Comparison of ENCODE assay signal across 29 mouse cellular contexts in genomic region chr14:22101961-22102805, GRCm38 (mm10).
A peak's percentile ranks its signal among the peaks of the same experiment; 100 is the strongest.
DNase-seq lines count a peak whose midpoint lies in the region; ATAC-seq and TF ChIP-seq lines count a peak whose summit lies in the region.
"Had no signal": no experiment of that assay in that cellular context is flagged by ENCODE, and none has a peak within 500 bp of the region (broad histone marks: within the 10 kb centered on the region; RNA-seq: fewer than 3 reads in every experiment).

No protein-coding gene starts in this region.

- no peak for ATAC-seq in embryonic facial prominence, embryonic 14.5 days (ENCODE audit: low read depth)
- ATAC-seq in heart, embryonic 12.5 days (ENCODE audit: insufficient number of reproducible peaks, low FRiP score): no peak
- no peak for ATAC-seq in forebrain, embryonic 15.5 days (replicated peaks)

- no peaks in the 10 kb centered on the region for H3K9me3 ChIP-seq in embryonic facial prominence, embryonic 14.5 days (ENCODE audit: control insufficient read depth, low read length)
- H3K9me3 ChIP-seq in embryonic facial prominence, embryonic 10.5 days: 0 out of 2 replicates have a peak, but pooled peaks cover 4% of the 10 kb centered on the region
- H3K9me3 ChIP-seq in heart, embryonic 12.5 days (replicated peaks): no peaks in the 10 kb centered on the region
- H3K9me3 ChIP-seq in MEL (replicated peaks; ENCODE audit: insufficient read depth, low read length): no peaks in the 10 kb centered on the region
- H3K9me3 ChIP-seq in forebrain, embryonic 15.5 days: no peaks in the 10 kb centered on the region
- H3K9me3 ChIP-seq: embryonic facial prominence, embryonic 12.5 days; heart, embryonic 15.5 days; limb, embryonic 10.5 days; limb, embryonic 15.5 days; liver, embryonic 15.5 days; lung, embryonic 15.5 days; neural tube, embryonic 15.5 days had no signal

- H3K36me3 ChIP-seq in embryonic facial prominence, embryonic 14.5 days (ENCODE audit: control insufficient read depth, insufficient read depth, low read length): no peaks in the 10 kb centered on the region
- no peaks in the 10 kb centered on the region for H3K36me3 ChIP-seq in embryonic facial prominence, embryonic 10.5 days (replicated peaks)
- H3K36me3 ChIP-seq in heart, embryonic 12.5 days: no peaks in the 10 kb centered on the region
- peaks cover 0 to 9% of the 10 kb centered on the region in 2 experiments; a peak in 2 of 4 replicates for H3K36me3 ChIP-seq in MEL (ENCODE audit: control insufficient read depth in 1 of 2, insufficient read depth in 2 of 2, low read length in 2 of 2)
- no peaks in the 10 kb centered on the region for H3K36me3 ChIP-seq in forebrain, embryonic 15.5 days
- H3K36me3 ChIP-seq: embryonic facial prominence, embryonic 12.5 days; heart, embryonic 15.5 days; limb, embryonic 10.5 days; limb, embryonic 15.5 days; liver, embryonic 15.5 days; lung, embryonic 15.5 days; neural tube, embryonic 15.5 days had no signal

- no peaks in the 10 kb centered on the region for H3K79me2 ChIP-seq in MEL (ENCODE audit: control insufficient read depth, insufficient read depth, low read length, poor library complexity)

- H3K4me1 ChIP-seq in embryonic facial prominence, embryonic 14.5 days (ENCODE audit: control insufficient read depth, insufficient read depth, low read length): no peaks in the 10 kb centered on the region
- 0 out of 2 replicates have a peak, but pooled peaks cover 5% of the 10 kb centered on the region for H3K4me1 ChIP-seq in embryonic facial prominence, embryonic 10.5 days
- peaks cover 6% of the 10 kb centered on the region for H3K4me1 ChIP-seq in heart, embryonic 12.5 days (replicated peaks)
- peaks cover 3 to 14% of the 10 kb centered on the region in 2 experiments for H3K4me1 ChIP-seq in MEL (ENCODE audit: control insufficient read depth in 1 of 2, insufficient read depth in 2 of 2, low read length in 2 of 2)
- H3K4me1 ChIP-seq in forebrain, embryonic 15.5 days: no peaks in the 10 kb centered on the region
- H3K4me1 ChIP-seq: embryonic facial prominence, embryonic 12.5 days; heart, embryonic 15.5 days; limb, embryonic 15.5 days; liver, embryonic 15.5 days; lung, embryonic 15.5 days; neural tube, embryonic 15.5 days had no signal

- no peak overlapping the region for H3K4me3 ChIP-seq in embryonic facial prominence, embryonic 14.5 days (ENCODE audit: low read depth, low read length)
- no peak overlapping the region for H3K4me3 ChIP-seq in embryonic facial prominence, embryonic 10.5 days
- no peak overlapping the region for H3K4me3 ChIP-seq in heart, embryonic 12.5 days
- no peak overlapping the region for H3K4me3 ChIP-seq in MEL (ENCODE audit: control insufficient read depth in 1 of 2, insufficient read depth in 1 of 2, low read depth in 2 of 2, low read length in 2 of 2)
- H3K4me3 ChIP-seq in forebrain, embryonic 15.5 days: no peak overlapping the region
- H3K4me3 ChIP-seq: embryonic facial prominence, embryonic 12.5 days; heart, embryonic 15.5 days; limb, embryonic 10.5 days; limb, embryonic 15.5 days; liver, embryonic 15.5 days; lung, embryonic 15.5 days; neural tube, embryonic 15.5 days had no signal

- no peak for TF ChIP-seq POLR2A in MEL (IDR thresholded peaks at IDR 0.05; ENCODE audit: control insufficient read depth in 1 of 2, insufficient read depth in 1 of 2, low read depth in 1 of 2, low read length in 2 of 2, poor library complexity in 1 of 2)

- DNase-seq in embryonic facial prominence, embryonic 14.5 days (ENCODE audit: low spot score): peak; percentile 39
- no peak for DNase-seq in embryonic facial prominence, embryonic 10.5 days (ENCODE audit: low spot score)
- peak; percentile 55 for DNase-seq in heart, adult 8-10 months (ENCODE audit: low spot score)
- peak; percentile 13 for DNase-seq in MEL (ENCODE audit: low read depth, low spot score)
- peak; percentile 17 to 34 for DNase-seq in heart, postnatal 10 days
- DNase-seq in ovary, postnatal 14 days (ENCODE audit: low spot score): no peak
- DNase-seq: adrenal gland, postnatal 10 days; cerebellum, adult 11 months; cerebellum, adult 9-10 months; cerebellum, postnatal 36 days; gastrocnemius, postnatal 14 days; kidney, adult 9 months; kidney, postnatal 10 days; layer of hippocampus, postnatal 36 days; midbrain, embryonic 14.5 days; spleen, adult 18-20 months; thymus, postnatal 14 days had no signal

- TF ChIP-seq EP300 in MEL (IDR thresholded peaks at IDR 0.05; ENCODE audit: low read depth in 1 of 2, low read length in 2 of 2): 0 out of 4 replicates have a peak, but pooled peaks have one; percentile 17 to 25

- TF ChIP-seq CTCF in MEL (IDR thresholded peaks at IDR 0.05 in 2 of 3, conservative IDR thresholded peaks at IDR 0.05 in 1 of 3; ENCODE audit: control insufficient read depth in 1 of 3, insufficient read depth in 1 of 3, low read depth in 2 of 3, low read length in 3 of 3, poor library complexity in 1 of 3, severe bottlenecking in 1 of 3): no peak

- WGBS in embryonic facial prominence, embryonic 14.5 days: 74% methylated on average over 14 of the region's 14 CpGs
- 87% methylated on average over 14 of the region's 14 CpGs for WGBS in embryonic facial prominence, embryonic 10.5 days
- 77% methylated on average over 14 of the region's 14 CpGs for WGBS in heart, embryonic 12.5 days
- 87% methylated on average over 14 of the region's 14 CpGs for WGBS in forebrain, embryonic 15.5 days

- no peaks in the 10 kb centered on the region for H3K27me3 ChIP-seq in embryonic facial prominence, embryonic 14.5 days (replicated peaks; ENCODE audit: control insufficient read depth, insufficient read depth, low read length)
- peaks cover 30% of the 10 kb centered on the region for H3K27me3 ChIP-seq in embryonic facial prominence, embryonic 10.5 days (replicated peaks; ENCODE audit: low read depth, poor library complexity, severe bottlenecking)
- peaks cover 23% of the 10 kb centered on the region for H3K27me3 ChIP-seq in heart, embryonic 12.5 days (replicated peaks)
- no peaks in the 10 kb centered on the region for H3K27me3 ChIP-seq in MEL (ENCODE audit: control insufficient read depth in 1 of 2, insufficient read depth in 2 of 2, low read length in 2 of 2)
- H3K27me3 ChIP-seq in forebrain, embryonic 15.5 days: no peaks in the 10 kb centered on the region
- H3K27me3 ChIP-seq: CH12.LX; embryonic facial prominence, embryonic 12.5 days; limb, embryonic 15.5 days; liver, embryonic 15.5 days; lung, embryonic 15.5 days; neural tube, embryonic 15.5 days had no signal

- H3K4me2 ChIP-seq in embryonic facial prominence, embryonic 14.5 days (ENCODE audit: low read depth, low read length): no peak overlapping the region
- no peak overlapping the region for H3K4me2 ChIP-seq in heart, embryonic 12.5 days
- no peak overlapping the region for H3K4me2 ChIP-seq in forebrain, embryonic 15.5 days (replicated peaks)
- H3K4me2 ChIP-seq: embryonic facial prominence, embryonic 12.5 days; heart, embryonic 15.5 days; hindbrain, embryonic 14.5 days; limb, embryonic 15.5 days; liver, embryonic 15.5 days; lung, embryonic 15.5 days; neural tube, embryonic 15.5 days had no signal

- intact Hi-C loops in heart, postnatal 10 days (cut with DNase I): no loop called here

- no peak for TF ChIP-seq RAD21 in MEL (IDR thresholded peaks at IDR 0.05; ENCODE audit: low read depth, low read length)

- no peak overlapping the region for H3K27ac ChIP-seq in embryonic facial prominence, embryonic 14.5 days (replicated peaks; ENCODE audit: low read depth, low read length)
- H3K27ac ChIP-seq in embryonic facial prominence, embryonic 10.5 days (replicated peaks): no peak overlapping the region
- no peak overlapping the region for H3K27ac ChIP-seq in heart, embryonic 12.5 days (ENCODE audit: poor library complexity, severe bottlenecking)
- no peak overlapping the region for H3K27ac ChIP-seq in MEL (ENCODE audit: control insufficient read depth, low read depth, low read length)
- H3K27ac ChIP-seq in forebrain, embryonic 15.5 days (replicated peaks): no peak overlapping the region
- H3K27ac ChIP-seq: embryonic facial prominence, embryonic 12.5 days; heart, embryonic 15.5 days; hindbrain, embryonic 14.5 days; limb, embryonic 10.5 days; limb, embryonic 15.5 days; liver, embryonic 15.5 days; lung, embryonic 15.5 days; macrophage; neural tube, embryonic 15.5 days had no signal

- H3K9ac ChIP-seq in embryonic facial prominence, embryonic 14.5 days (ENCODE audit: low read depth, low read length): no peak overlapping the region
- H3K9ac ChIP-seq in heart, embryonic 12.5 days: no peak overlapping the region
- H3K9ac ChIP-seq in MEL (ENCODE audit: control insufficient read depth, low read depth, low read length, poor library complexity, severe bottlenecking): no peak overlapping the region
- H3K9ac ChIP-seq in forebrain, embryonic 15.5 days (replicated peaks): no peak overlapping the region
- H3K9ac ChIP-seq: embryonic facial prominence, embryonic 12.5 days; heart, embryonic 15.5 days; hindbrain, embryonic 14.5 days; limb, embryonic 15.5 days; liver, embryonic 15.5 days; lung, embryonic 15.5 days; neural tube, embryonic 15.5 days had no signal

TF ChIP-seq in MEL, 35 proteins besides CTCF, POLR2A, EP300 and RAD21 (continues in another document):
- TF ChIP-seq ZMIZ1 (IDR thresholded peaks at IDR 0.05; ENCODE audit: low read depth, low read length) (no peak), CHD1 (IDR thresholded peaks at IDR 0.05; ENCODE audit: low read depth, low read length) (no peak), USF1 (IDR thresholded peaks at IDR 0.05; ENCODE audit: low read depth, low read length) (peak; percentile 70), ELF1 (IDR thresholded peaks at IDR 0.05; ENCODE audit: low read depth, low read length) (no peak), USF2 (IDR thresholded peaks at IDR 0.05; ENCODE audit: borderline replicate concordance in 1 of 2, insufficient read depth in 1 of 2, low read depth in 1 of 2, low read length in 2 of 2) (no peak), MAFK (IDR thresholded peaks at IDR 0.05; ENCODE audit: borderline replicate concordance, low read depth, low read length) (no peak), TBP (IDR thresholded peaks at IDR 0.05; ENCODE audit: low read depth, low read length) (no peak), NELFE (IDR thresholded peaks at IDR 0.05; ENCODE audit: low read depth, low read length) (no peak), MXI1 (IDR thresholded peaks at IDR 0.05; ENCODE audit: low read depth, low read length) (peak; percentile 25; the same call in 1 of the 2 replicates), GABPA (IDR thresholded peaks at IDR 0.05; ENCODE audit: low read depth, low read length) (no peak), RCOR1 (IDR thresholded peaks at IDR 0.05; ENCODE audit: low read depth, low read length) (no peak), UBTF (IDR thresholded peaks at IDR 0.05; ENCODE audit: borderline replicate concordance, insufficient read depth, low read depth, low read length) (no peak), POLR2AphosphoS5 (IDR thresholded peaks at IDR 0.05; ENCODE audit: borderline replicate concordance, low read depth, low read length) (no peak), ZC3H11A (IDR thresholded peaks at IDR 0.05; ENCODE audit: low read depth, low read length) (no peak), MAZ (IDR thresholded peaks at IDR 0.05; ENCODE audit: low read depth, low read length) (no peak), BHLHE40 (IDR thresholded peaks at IDR 0.05; ENCODE audit: borderline replicate concordance, low read depth, low read length) (peak; percentile 66; the same call in 1 of the 2 replicates)

Comparison
In these comparisons a context has a peak if more than half of its experiments do, and no peak if none do; other contexts are left out.
1. DNase-seq: peak in embryonic facial prominence, embryonic 14.5 days (single experiment), heart, adult 8-10 months (single experiment), MEL (single experiment) and heart, postnatal 10 days (2 of 2); none in embryonic facial prominence, embryonic 10.5 days (single experiment) and ovary, postnatal 14 days (single experiment).